Mouse (Mus musculus) stomach, embryonic 14.5 days (tissue): ENCODE measurements around the gene Plin4. TPM values are rescaled to one million over a fixed set of nuclear protein-coding genes. Genes with fewer than 3 reads are reported as not detected.
A peak's percentile ranks its signal among the peaks of the same experiment; 100 is the strongest.

Experiments used
- ATAC-seq: fragments of 200-750 bp; cut with Nextera tagmentation; 2 replicates; pipeline ENCODE4 v1.8.0; 2017; ENCODE audit warnings: low read depth, moderate TSS enrichment; ENCODE audit not compliant: insufficient number of reproducible peaks, insufficient read depth, low FRiP score
- H3K27ac ChIP-seq: fragments of 300-500 bp; sonication (generic); 2 replicates; pipeline ENCODE4 v1.5.1; 2014; ENCODE audit warnings: mild to moderate bottlenecking, low read length, moderate library complexity, mixed read lengths
- H3K27me3 ChIP-seq: fragments of 300-500 bp; sonication (generic); 2 replicates; pipeline ENCODE4 v1.6.1; 2014; ENCODE audit warnings: low read length, control low read depth, mixed read lengths; ENCODE audit not compliant: control insufficient read depth, insufficient read depth
- H3K36me3 ChIP-seq: fragments of 300-500 bp; sonication (generic); 2 replicates; pipeline ENCODE4 v1.6.1; 2014; ENCODE audit warnings: mild to moderate bottlenecking, control low read depth, low read length, moderate library complexity, mixed read lengths; ENCODE audit not compliant: control insufficient read depth, insufficient read depth
- H3K4me1 ChIP-seq: fragments of 300-500 bp; sonication (generic); 2 replicates; pipeline ENCODE4 v1.6.1; 2014; ENCODE audit warnings: low read length, control low read depth, mixed read lengths; ENCODE audit not compliant: control insufficient read depth, insufficient read depth
- H3K4me2 ChIP-seq: fragments of 300-500 bp; sonication (generic); replicated peaks from 2 replicates; pipeline ENCODE4 v1.6.1; 2014; ENCODE audit warnings: low read depth, low read length, control low read depth
- H3K4me3 ChIP-seq: fragments of 300-500 bp; sonication (generic); 2 replicates; pipeline ENCODE4 v1.5.1; 2014; ENCODE audit warnings: low read depth, low read length, control low read depth
- H3K9ac ChIP-seq: fragments of 300-500 bp; sonication (generic); replicated peaks from 2 replicates; pipeline ENCODE4 v1.6.1; 2014; ENCODE audit warnings: low read depth, mild to moderate bottlenecking, control low read depth, low read length, moderate library complexity, mixed read lengths
- H3K9me3 ChIP-seq: fragments of 300-500 bp; sonication (generic); 2 replicates; pipeline ENCODE4 v1.6.1; 2016; ENCODE audit warnings: low read depth, low read length, control low read depth; ENCODE audit not compliant: control insufficient read depth
- WGBS: fragments of 180-500 bp; shearing (Covaris S2); extraction: QIAGEN DNeasy Blood & Tissue Kit; methylation state at CpG from one replicate; pipeline ENCODE4 v1.1.7; 2014; 5-methylcytosine and 5-hydroxymethylcytosine counted together
- polyA plus RNA-seq: library from polyadenylated mRNA; unstranded; fragments of >200 nt; fragmentation: Nextera tagmentation; extraction: Ambion mirVana; gene quantifications from 2 replicates; pipeline ENCODE4 v1.2.1, GENCODE M21; 2014

Plin4 gene
- polyA plus RNA-seq, 1 experiment from 2014 or later: 0.27 TPM

DNA sequence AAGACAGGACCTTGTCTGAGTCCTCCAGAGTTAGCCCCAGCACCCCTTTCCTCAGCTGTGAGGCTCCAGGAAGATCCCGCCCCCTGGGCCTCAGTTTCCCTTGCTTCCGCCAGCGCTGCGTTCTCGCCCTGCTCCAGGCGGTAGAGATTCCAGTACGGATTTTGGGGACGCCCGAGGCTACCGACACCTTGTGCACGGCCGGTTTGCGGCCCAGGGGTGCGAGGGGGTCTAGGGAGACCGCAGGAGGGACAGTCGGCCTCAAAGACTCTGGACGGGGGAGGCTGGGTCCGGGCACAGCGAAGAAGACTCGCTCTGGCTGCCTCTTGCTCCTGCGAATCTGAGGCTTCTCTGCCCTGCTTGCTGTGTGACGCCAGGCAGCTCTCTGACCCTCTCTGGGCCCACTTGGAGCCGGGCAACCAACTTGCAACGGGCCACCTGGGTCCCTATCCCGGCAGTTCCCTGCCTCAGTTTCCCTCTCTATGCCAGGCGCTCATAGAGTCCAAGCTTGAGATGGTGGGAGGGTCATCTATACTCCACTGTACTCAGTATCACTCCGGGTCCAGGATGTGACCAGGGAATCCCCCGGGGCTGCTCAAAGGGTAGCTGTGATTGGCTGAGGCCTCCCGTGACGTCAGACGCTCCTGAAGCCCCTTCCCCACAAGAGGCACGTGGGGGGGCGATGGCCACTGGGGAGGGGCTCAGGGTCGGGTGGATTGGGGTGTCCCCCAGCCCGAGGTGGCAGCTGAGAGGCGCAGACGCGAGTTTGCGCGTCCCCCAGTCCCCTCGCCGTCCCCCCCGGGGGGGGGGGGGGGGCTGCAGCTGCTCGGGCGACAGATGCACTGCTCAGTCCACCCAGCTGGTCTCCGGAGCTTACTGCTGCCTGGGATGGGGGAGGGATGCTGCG, 32.4 kb upstream of the Plin4 start:
- Histone ChIP-seq H3K9ac (0 out of 2 replicates have a peak overlapping the region, but pooled peaks have one; percentile 18), H3K4me1 (peaks cover 15% of the 10 kb centered on the region; the same call in 1 of the 2 replicates), H3K4me3 (peak overlapping the region; percentile 35), H3K4me2 (peak overlapping the region; percentile 70), H3K9me3 (no peaks in the 10 kb centered on the region), H3K27me3 (peaks cover 28% of the 10 kb centered on the region), H3K27ac (no peak overlapping the region), H3K36me3 (no peaks in the 10 kb centered on the region)
- ATAC-seq: peak; percentile 19; the same call in 1 of the 2 replicates
- WGBS: under 1% methylated on average over 41 of the region's 47 CpGs

GRCm38 (mm10) chr17:56139858-56140595, 30.4 kb upstream of the Plin4 start, which contains the start of gene Sema6b:
Sema6b (minus strand) TSS chr17:56140343.
- Histone ChIP-seq H3K4me3 (peak within 1 kb of the TSS; percentile 68), H3K27me3 (peaks cover 28% of the 10 kb centered on the region), H3K9me3 (no peaks in the 10 kb centered on the region), H3K9ac (no peak within 1 kb of the TSS), H3K36me3 (no peaks in the 10 kb centered on the region), H3K4me2 (peak within 1 kb of the TSS; percentile 100), H3K27ac (no peak within 1 kb of the TSS), H3K4me1 (peaks cover 15% of the 10 kb centered on the region; the same call in 1 of the 2 replicates)
- 2% methylated on average over 78 of the region's 79 CpGs for WGBS
- 0 out of 2 replicates have a peak, but pooled peaks have one; percentile 3 for ATAC-seq

DNA sequence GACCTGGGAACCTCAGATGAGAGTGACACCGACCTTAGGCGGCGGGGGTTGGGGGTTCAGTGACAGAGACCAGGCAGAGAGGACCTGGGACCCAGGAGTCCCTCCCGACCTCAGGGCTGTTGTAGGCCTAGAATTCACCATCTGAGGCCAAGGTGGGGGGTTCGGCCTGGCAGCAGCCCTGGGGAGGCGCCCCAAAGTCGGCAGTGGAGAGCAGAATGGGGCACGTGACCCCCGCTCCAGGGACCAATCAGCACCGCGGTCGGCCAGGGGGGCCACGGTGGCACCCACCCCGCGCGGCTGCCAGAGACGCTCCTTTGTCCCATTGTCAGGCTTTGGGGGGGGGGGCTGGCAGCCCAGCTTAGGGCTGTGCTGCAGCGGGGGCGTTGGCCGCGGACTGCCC, 29.8 kb upstream of the Plin4 start:
- 10% methylated on average over 20 of the region's 21 CpGs for WGBS
- no peak overlapping the region for H3K27ac ChIP-seq
- peak overlapping the region; percentile 100 for H3K4me2 ChIP-seq
- H3K4me3 ChIP-seq: peak overlapping the region; percentile 68
- peaks cover 24% of the 10 kb centered on the region for H3K27me3 ChIP-seq
- H3K9me3 ChIP-seq: no peaks in the 10 kb centered on the region
- peaks cover 20% of the 10 kb centered on the region; the same call in 1 of the 2 replicates for H3K4me1 ChIP-seq
- H3K9ac ChIP-seq: no peak overlapping the region
- H3K36me3 ChIP-seq: no peaks in the 10 kb centered on the region
- ATAC-seq: no peak

- Histone ChIP-seq H3K36me3 (no peaks in the 10 kb centered on the region), H3K4me2 (no peak overlapping the region), H3K27ac (no peak overlapping the region), H3K27me3 (peaks cover 24% of the 10 kb centered on the region), H3K9me3 (no peaks in the 10 kb centered on the region), H3K9ac (no peak overlapping the region), H3K4me1 (peaks cover 26% of the 10 kb centered on the region; the same call in 1 of the 2 replicates), H3K4me3 (no peak overlapping the region)
- no peak for ATAC-seq
- WGBS: 16% methylated on average over 25 of the region's 25 CpGs
Observed at GRCm38 (mm10) chr17:56137839-56138613, 28.4 kb upstream of the Plin4 start.

DNA sequence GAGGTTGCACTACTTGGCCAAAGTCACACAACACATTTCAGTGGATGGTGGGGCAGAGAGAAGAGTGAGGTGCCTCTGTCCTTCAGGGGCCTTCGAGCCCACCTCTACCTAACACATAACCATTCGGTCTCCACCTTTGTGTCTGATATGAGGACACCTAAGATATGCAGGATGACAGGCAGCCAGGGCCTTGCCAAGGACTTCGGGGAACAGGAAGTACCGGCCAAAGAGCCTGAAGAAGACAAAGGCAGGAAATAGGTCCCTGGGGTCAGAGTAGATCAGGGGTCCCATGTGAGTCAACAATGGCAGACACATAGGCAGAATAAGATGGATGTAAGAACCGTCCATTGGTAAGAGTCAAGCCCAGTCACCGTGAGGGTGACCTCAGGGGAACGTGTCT, 27.0 kb upstream of the Plin4 start:
- no peak overlapping the region for H3K4me3 ChIP-seq
- peaks cover 19% of the 10 kb centered on the region for H3K27me3 ChIP-seq
- H3K4me2 ChIP-seq: no peak overlapping the region
- 86% methylated on average over 7 of the region's 7 CpGs for WGBS
- no peak overlapping the region for H3K9ac ChIP-seq
- H3K4me1 ChIP-seq: peaks cover 18% of the 10 kb centered on the region; the same call in 1 of the 2 replicates
- no peak overlapping the region for H3K27ac ChIP-seq
- no peaks in the 10 kb centered on the region for H3K36me3 ChIP-seq
- no peaks in the 10 kb centered on the region for H3K9me3 ChIP-seq
- no peak for ATAC-seq

DNA sequence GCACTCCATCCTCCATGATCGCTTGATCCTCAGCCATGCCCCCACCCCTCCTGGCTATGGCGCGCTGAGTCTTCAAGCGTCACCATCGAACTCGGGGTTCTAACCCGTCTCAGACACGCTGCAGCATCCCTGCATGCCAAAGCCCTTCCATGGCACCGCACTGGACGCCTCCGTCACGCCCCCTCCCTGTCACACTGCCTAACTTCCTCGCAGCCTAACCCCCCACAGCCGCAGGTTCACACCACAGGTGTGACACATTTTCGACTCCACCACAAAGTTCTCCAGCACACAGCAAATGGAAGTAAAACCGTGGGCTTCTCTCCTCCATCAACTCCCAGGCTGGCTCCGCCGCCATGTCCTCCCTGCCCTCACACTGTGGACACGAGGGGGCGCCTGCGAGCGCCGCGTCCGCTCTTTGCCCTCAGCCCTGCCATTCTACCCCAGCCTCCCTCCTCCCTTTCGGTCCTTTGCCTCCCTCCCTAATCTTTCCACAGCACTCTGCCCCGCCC, 24.9 kb upstream of the Plin4 start:
- H3K4me1 ChIP-seq: peaks cover 14% of the 10 kb centered on the region; the same call in 1 of the 2 replicates
- H3K4me2 ChIP-seq: peak overlapping the region; percentile 64
- no peak overlapping the region; the same call in 1 of the 2 replicates for H3K9ac ChIP-seq
- no peak overlapping the region for H3K27ac ChIP-seq
- peak overlapping the region; percentile 19 for H3K4me3 ChIP-seq
- H3K9me3 ChIP-seq: no peaks in the 10 kb centered on the region
- H3K36me3 ChIP-seq: no peaks in the 10 kb centered on the region
- no peak for ATAC-seq
- peaks cover 4% of the 10 kb centered on the region; the same call in 1 of the 2 replicates for H3K27me3 ChIP-seq
- 2% methylated on average over 27 of the region's 27 CpGs for WGBS

DNA sequence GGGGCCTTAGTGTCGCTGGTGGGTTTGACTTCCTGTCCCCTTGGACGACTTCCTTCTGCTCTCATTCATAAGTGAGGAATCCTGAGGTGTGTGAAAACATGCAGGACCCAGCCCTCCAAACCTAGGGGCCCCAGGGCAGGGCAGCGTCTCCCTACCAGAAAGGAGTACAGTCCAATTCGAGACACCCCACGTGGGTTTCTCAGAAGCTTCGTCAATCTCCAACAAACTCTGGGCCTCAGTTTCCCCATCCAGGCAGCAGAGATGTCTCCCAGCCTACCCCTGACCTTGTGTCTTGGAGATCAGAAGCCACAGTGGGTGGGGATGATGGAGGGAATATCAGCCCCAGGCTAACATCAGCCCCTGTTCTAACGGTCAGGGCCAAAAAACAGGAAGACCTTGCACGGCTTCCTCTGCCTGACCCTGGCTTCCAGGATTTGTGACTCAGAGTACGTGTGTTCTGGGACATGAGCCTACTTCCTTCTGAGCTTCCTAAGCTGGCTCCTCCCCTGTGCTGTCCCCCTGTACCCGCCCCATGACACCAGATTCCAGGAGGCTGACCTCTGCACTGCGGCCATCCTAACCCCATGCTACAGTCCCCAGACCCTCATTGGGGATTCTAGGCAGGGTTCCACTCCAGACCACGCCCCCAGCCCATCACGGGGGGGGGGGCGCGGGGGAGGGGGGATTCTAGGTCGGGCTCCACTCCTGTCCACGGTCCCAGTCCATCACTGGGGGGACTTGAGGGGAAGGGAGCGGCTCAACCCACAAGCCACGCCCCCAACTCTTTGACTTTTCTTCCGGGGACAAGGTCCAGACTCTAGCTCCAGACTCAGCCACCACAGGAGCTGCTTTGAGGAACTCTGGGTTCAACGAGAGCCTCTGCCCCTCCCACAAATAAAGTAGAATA, 24.1 kb upstream of the Plin4 start:
- H3K4me3 ChIP-seq: peak overlapping the region; percentile 19
- peak overlapping the region; percentile 12; the same call in 1 of the 2 replicates for H3K27ac ChIP-seq
- WGBS: 18% methylated on average over 19 of the region's 21 CpGs
- H3K9ac ChIP-seq: no peak overlapping the region
- ATAC-seq: peak; percentile 75
- H3K36me3 ChIP-seq: no peaks in the 10 kb centered on the region
- no peaks in the 10 kb centered on the region for H3K9me3 ChIP-seq
- H3K27me3 ChIP-seq: no peaks in the 10 kb centered on the region
- peak overlapping the region; percentile 64 for H3K4me2 ChIP-seq
- H3K4me1 ChIP-seq: peaks cover 14% of the 10 kb centered on the region; the same call in 1 of the 2 replicates
